Comparison of ENCODE assay signal across 19 mouse cellular contexts in genomic region chr2:69424829-69425228, GRCm38 (mm10). TPM values are rescaled to one million over a fixed set of nuclear protein-coding genes. Genes with fewer than 3 reads are reported as not detected.
"Had no signal": no experiment of that assay in that cellular context is flagged by ENCODE, and none has a peak within 500 bp of the region (broad histone marks: within the 10 kb centered on the region; RNA-seq: fewer than 3 reads in every experiment).

No protein-coding gene starts in this region.

- H3K4me1 ChIP-seq: neural tube, embryonic 13.5 days had no signal

- ATAC-seq: midbrain, embryonic 16.5 days had no signal

- H3K36me3 ChIP-seq: neural tube, embryonic 13.5 days; neural tube, embryonic 15.5 days had no signal

- H3K27ac ChIP-seq: midbrain, embryonic 10.5 days; midbrain, embryonic 12.5 days; neural tube, embryonic 13.5 days; neural tube, embryonic 15.5 days had no signal

- H3K4me3 ChIP-seq: midbrain, embryonic 10.5 days; midbrain, embryonic 12.5 days; myocyte; neural tube, embryonic 13.5 days; neural tube, embryonic 15.5 days had no signal

- H3K9ac ChIP-seq: lung, embryonic 14.5 days; midbrain, embryonic 12.5 days; neural tube, embryonic 13.5 days; neural tube, embryonic 15.5 days had no signal

- H3K27me3 ChIP-seq: neural tube, embryonic 13.5 days; neural tube, embryonic 15.5 days had no signal

- H3K4me2 ChIP-seq: lung, embryonic 14.5 days; midbrain, embryonic 12.5 days; neural tube, embryonic 13.5 days; neural tube, embryonic 15.5 days had no signal

- H3K9me3 ChIP-seq: midbrain, embryonic 10.5 days; midbrain, embryonic 12.5 days; neural tube, embryonic 13.5 days; neural tube, embryonic 15.5 days had no signal

- DNase-seq: lung, embryonic 14.5 days; lung, postnatal 10 days; lung, postnatal 4 days; midbrain, embryonic 14.5 days; retina, postnatal 1 day; right cerebral cortex, adult 18-20 months; right cerebral cortex, postnatal 25 days; right cerebral cortex, postnatal 4 days; spleen, adult 18-20 months; thymus, adult 18-20 months; thymus, postnatal 14 days; thymus, postnatal 36 days had no signal

RNA-seq across cellular contexts. Expression of gene Dhrs9, which starts 44.6 kb away (rescaled TPM):
- polyA plus RNA-seq: lung, embryonic 14.5 days; midbrain, embryonic 10.5 days; midbrain, embryonic 12.5 days; midbrain, embryonic 14.5 days; midbrain, embryonic 16.5 days; neural tube, embryonic 11.5 days; neural tube, embryonic 13.5 days; neural tube, embryonic 15.5 days had no signal
